Mouse (Mus musculus): Measurements from ENCODE around the gene Snupn. TPM values are rescaled to one million over a fixed set of nuclear protein-coding genes. Genes with fewer than 3 reads are reported as not detected.

The Snupn gene
- polyA plus RNA-seq (2017; shearing (Covaris generic)) = 15.5 TPM

GRCm38 (mm10) chr9:56950414-56951400, at the start of gene Snupn:
Gene Snupn, plus strand, starts transcription at chr9:56950878.

GRCm38 (mm10) chr9:56928041-56928811, 22.5 kb upstream of the Snupn start, which contains the start of gene Snx33:
Gene Snx33, minus strand, starts transcription at chr9:56928371.

GRCm38 (mm10) chr9:56937223-56938160, 13.2 kb upstream of the Snupn start, which contains the start of gene Imp3:
Gene Imp3, plus strand, starts transcription at chr9:56937475.

GRCm38 (mm10) chr9:56994286-56995197, 43.9 kb downstream of the Snupn start, which contains the start of gene Ptpn9:
Gene Ptpn9, plus strand, starts transcription at chr9:56994923.

Other genes with a start within 250 kb of the Snupn start
- not detected for gene Lingo1, start 154.4 kb upstream of the Snupn start, polyA plus RNA-seq (2017; shearing (Covaris generic))
- not detected for gene Odf3l1, start 86.2 kb upstream of the Snupn start, polyA plus RNA-seq (2017; shearing (Covaris generic))
- 0.32 TPM for gene Cspg4, start 85.8 kb upstream of the Snupn start, polyA plus RNA-seq (2017; shearing (Covaris generic))
- gene Snx33, start 22.5 kb upstream of the Snupn start, polyA plus RNA-seq (2017; shearing (Covaris generic)) = 5.1 TPM
- 72.1 TPM for gene Imp3, start 13.4 kb upstream of the Snupn start, polyA plus RNA-seq (2017; shearing (Covaris generic))
- gene Ptpn9, start 44.0 kb downstream of the Snupn start, polyA plus RNA-seq (2017; shearing (Covaris generic)) = 16.7 TPM
- 25.4 TPM for gene Sin3a, start 121.2 kb downstream of the Snupn start, polyA plus RNA-seq (2017; shearing (Covaris generic))
- gene Man2c1, start 179.8 kb downstream of the Snupn start, polyA plus RNA-seq (2017; shearing (Covaris generic)) = 74.8 TPM
- 54.0 TPM for gene Neil1, start 197.4 kb downstream of the Snupn start, polyA plus RNA-seq (2017; shearing (Covaris generic))
- gene Commd4, start 207.5 kb downstream of the Snupn start, polyA plus RNA-seq (2017; shearing (Covaris generic)) = 160 TPM

All from effector memory CD4-positive, alpha-beta T cell, adult 7 months (primary cell).